Mouse (Mus musculus) lung, postnatal 0 days (tissue): ENCODE results near the gene Uts2b. TPM values are rescaled to one million over a fixed set of nuclear protein-coding genes. Genes with fewer than 3 reads are reported as not detected.

Experiments
- ATAC-seq: fragments of 200-750 bp; cut with Nextera tagmentation; 2 replicates; pipeline ENCODE4 v1.8.0; 2017; ENCODE audit warnings: moderate library complexity
- DNase-seq: peaks from one replicate; pipeline ENCODE4 v3.0.0-alpha.2; 2016; ENCODE audit warnings: low spot score
- H3K27ac ChIP-seq: fragments of 300-500 bp; sonication (generic); 2 replicates; pipeline ENCODE4 v1.5.1; 2014; ENCODE audit warnings: antibody characterized with exemption, mild to moderate bottlenecking, low read length, mixed read lengths
- H3K27me3 ChIP-seq: fragments of 300-500 bp; sonication (generic); replicated peaks from 2 replicates; pipeline ENCODE4 v1.6.1; 2014; ENCODE audit warnings: low read length, mixed read lengths; ENCODE audit not compliant: insufficient read depth
- H3K36me3 ChIP-seq: fragments of 300-500 bp; sonication (generic); 2 replicates; pipeline ENCODE4 v1.6.1; 2014; ENCODE audit warnings: low read length, mixed read lengths; ENCODE audit not compliant: insufficient read depth
- H3K4me1 ChIP-seq: fragments of 300-500 bp; sonication (generic); 2 replicates; pipeline ENCODE4 v1.6.1; 2014; ENCODE audit warnings: antibody characterized with exemption, low read depth, low read length, mixed read lengths; ENCODE audit not compliant: insufficient read depth
- H3K4me2 ChIP-seq: fragments of 300-500 bp; sonication (generic); replicated peaks from 2 replicates; pipeline ENCODE4 v1.6.1; 2014; ENCODE audit warnings: low read depth, mild to moderate bottlenecking, low read length, moderate library complexity, mixed read lengths
- H3K4me3 ChIP-seq: fragments of 300-500 bp; sonication (generic); 2 replicates; pipeline ENCODE4 v1.5.1; 2014; ENCODE audit warnings: low read depth, low read length
- H3K9ac ChIP-seq: fragments of 300-500 bp; sonication (generic); replicated peaks from 2 replicates; pipeline ENCODE4 v1.6.1; 2014; ENCODE audit warnings: low read depth, mild to moderate bottlenecking
- H3K9me3 ChIP-seq: fragments of 300-500 bp; sonication (generic); 2 replicates; pipeline ENCODE4 v1.6.1; 2016; ENCODE audit warnings: low read length, mixed read lengths
- CTCF ChIP-seq: IDR thresholded peaks from 2 replicates; pipeline ENCODE4 v1.5.1; 2016; ENCODE audit warnings: antibody characterized with exemption, mild to moderate bottlenecking
- EP300 ChIP-seq: IDR thresholded peaks from 2 replicates; pipeline ENCODE4 v1.6.1; 2016; ENCODE audit warnings: antibody characterized with exemption, mild to moderate bottlenecking, control low read depth
- WGBS: fragments of 180-500 bp; shearing (Covaris S2); extraction: QIAGEN DNeasy Blood & Tissue Kit; methylation state at CpG from one replicate; pipeline ENCODE4 v1.1.7; 2014; 5-methylcytosine and 5-hydroxymethylcytosine counted together
- polyA plus RNA-seq: library from polyadenylated mRNA; unstranded; fragments of >200 nt; fragmentation: Nextera tagmentation; extraction: Ambion mirVana; gene quantifications from 2 replicates; pipeline ENCODE4 v1.2.1, GENCODE M21; 2015

Gene Uts2b
- polyA plus RNA-seq, 1 experiment from 2014 or later, result 0.33 TPM

GRCm38 (mm10) chr16:27382217-27382616, 12.2 kb upstream of the Uts2b start:
- DNase-seq, result no peak
- no peaks in the 10 kb centered on the region for H3K4me1 ChIP-seq
- no peak overlapping the region for H3K9ac ChIP-seq

GRCm38 (mm10) chr16:27376556-27376955, 6.5 kb upstream of the Uts2b start:
- Histone ChIP-seq H3K27me3 (no peaks in the 10 kb centered on the region), H3K27ac (no peak overlapping the region), H3K9ac (no peak overlapping the region), H3K4me1 (no peaks in the 10 kb centered on the region), H3K4me3 (no peak overlapping the region), H3K4me2 (no peak overlapping the region), H3K9me3 (no peaks in the 10 kb centered on the region), H3K36me3 (no peaks in the 10 kb centered on the region)
- TF ChIP-seq CTCF, result no peak
- no peak for TF ChIP-seq EP300
- ATAC-seq (no peak), DNase-seq (no peak)

More at GRCm38 (mm10) chr16:27382217-27382616, 12.2 kb upstream of the Uts2b start:
- no peak for ATAC-seq
- Histone ChIP-seq H3K4me3 (no peak overlapping the region), H3K27me3 (no peaks in the 10 kb centered on the region), H3K27ac (no peak overlapping the region), H3K36me3 (no peaks in the 10 kb centered on the region), H3K9me3 (no peaks in the 10 kb centered on the region), H3K4me2 (no peak overlapping the region)
- TF ChIP-seq CTCF (no peak), EP300 (no peak)
- 63% methylated on average over 4 of the region's 4 CpGs for WGBS

- H3K36me3 ChIP-seq, result no peaks in the 10 kb centered on the region
- ATAC-seq (no peak), DNase-seq (no peak)
- no peak overlapping the region for H3K27ac ChIP-seq
- no peak overlapping the region for H3K4me2 ChIP-seq
- 75% methylated on average over 2 of the region's 2 CpGs for WGBS
- no peak overlapping the region for H3K9ac ChIP-seq
- TF ChIP-seq EP300, result no peak
- no peak for TF ChIP-seq CTCF
- no peaks in the 10 kb centered on the region for H3K9me3 ChIP-seq
- no peaks in the 10 kb centered on the region for H3K27me3 ChIP-seq
- H3K4me3 ChIP-seq, result no peak overlapping the region
- no peaks in the 10 kb centered on the region for H3K4me1 ChIP-seq
Observed at GRCm38 (mm10) chr16:27375318-27375717, 5.3 kb upstream of the Uts2b start.

- Histone ChIP-seq H3K9me3 (no peaks in the 10 kb centered on the region), H3K27ac (no peak overlapping the region), H3K36me3 (no peaks in the 10 kb centered on the region), H3K4me1 (no peaks in the 10 kb centered on the region), H3K4me3 (no peak overlapping the region), H3K9ac (no peak overlapping the region), H3K4me2 (no peak overlapping the region), H3K27me3 (no peaks in the 10 kb centered on the region)
- TF ChIP-seq EP300 (no peak), CTCF (no peak)
- DNase-seq (peak; percentile 19), ATAC-seq (no peak)
- 60% methylated on average over 3 of the region's 3 CpGs for WGBS
Observed at GRCm38 (mm10) chr16:27374139-27374538, 4.1 kb upstream of the Uts2b start.

GRCm38 (mm10) chr16:27370700-27371099, 661 bp upstream of the Uts2b start:
- DNase-seq (no peak), ATAC-seq (no peak)
- Histone ChIP-seq H3K36me3 (no peaks in the 10 kb centered on the region), H3K4me2 (no peak overlapping the region), H3K9me3 (no peaks in the 10 kb centered on the region), H3K4me1 (no peaks in the 10 kb centered on the region), H3K9ac (no peak overlapping the region), H3K4me3 (no peak overlapping the region), H3K27ac (no peak overlapping the region), H3K27me3 (no peaks in the 10 kb centered on the region)
- 78% methylated on average over 2 of the region's 2 CpGs for WGBS
- TF ChIP-seq CTCF, result no peak

- no peaks in the 10 kb centered on the region for H3K9me3 ChIP-seq
- no peak for ATAC-seq
- H3K9ac ChIP-seq, result no peak overlapping the region
- no peak for TF ChIP-seq CTCF
- H3K36me3 ChIP-seq, result no peaks in the 10 kb centered on the region
- H3K27me3 ChIP-seq, result no peaks in the 10 kb centered on the region
- 83% methylated on average over 1 of the region's 1 CpGs for WGBS
- H3K4me2 ChIP-seq, result no peak overlapping the region
- no peak for DNase-seq
- H3K4me1 ChIP-seq, result no peaks in the 10 kb centered on the region
- H3K4me3 ChIP-seq, result no peak overlapping the region
- H3K27ac ChIP-seq, result no peak overlapping the region
Observed at GRCm38 (mm10) chr16:27360059-27360458, 10.0 kb downstream of the Uts2b start.

- H3K9ac ChIP-seq, result no peak overlapping the region
- TF ChIP-seq EP300 (no peak), CTCF (no peak)
- H3K27me3 ChIP-seq, result no peaks in the 10 kb centered on the region
- ATAC-seq (no peak), DNase-seq (no peak)
- H3K4me1 ChIP-seq, result no peaks in the 10 kb centered on the region
- no peak overlapping the region for H3K4me3 ChIP-seq
- no peak overlapping the region for H3K4me2 ChIP-seq
- no peaks in the 10 kb centered on the region for H3K36me3 ChIP-seq
- H3K9me3 ChIP-seq, result no peaks in the 10 kb centered on the region
- H3K27ac ChIP-seq, result no peak overlapping the region
- 65% methylated on average over 2 of the region's 2 CpGs for WGBS
Observed at GRCm38 (mm10) chr16:27354464-27354863, 15.6 kb downstream of the Uts2b start.
